Mouse (Mus musculus) gastrocnemius, adult 18-20 months (tissue): ENCODE data around the gene Tmpo. TPM values are rescaled to one million over a fixed set of nuclear protein-coding genes. Genes with fewer than 3 reads are reported as not detected.
"Not testable (repeated sequence)": the region's sequence is repeated elsewhere in the genome, so short reads cannot be mapped to it uniquely, and the experiment has no call there.

Source experiments
- DNase-seq: peaks from one replicate; pipeline ENCODE4 v3.0.0; 2021; ENCODE audit warnings: low spot score
- total RNA-seq, 2 experiments: library from RNA; stranded (reverse); gene quantifications; 2 replicates each; pipeline ENCODE4 v1.2.3; 2021

Tmpo gene
- total RNA-seq, 2 experiments from 2014 or later = 49.9 to 50.5 TPM

DNA sequence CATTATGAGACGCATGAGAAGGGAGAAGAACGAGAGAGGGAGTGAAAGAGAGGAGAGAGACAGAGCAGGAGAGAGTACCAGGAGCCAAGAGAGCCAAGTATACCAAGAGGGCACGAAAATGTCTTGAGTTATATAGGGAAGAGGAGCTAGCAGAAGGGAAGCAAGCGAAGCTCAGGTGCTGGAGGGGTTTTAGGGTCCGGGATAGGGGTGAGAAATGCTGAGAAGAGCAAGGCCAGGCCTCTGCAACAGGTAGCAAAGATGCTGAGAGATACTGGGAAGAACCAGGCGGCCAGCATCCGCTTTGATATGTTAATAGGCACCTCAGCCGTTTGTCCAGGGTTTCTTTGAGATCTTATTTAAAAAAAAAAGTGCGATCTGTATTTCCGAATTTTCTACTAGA, 6.2 kb upstream of the Tmpo start:
- DNase-seq = no peak

DNA sequence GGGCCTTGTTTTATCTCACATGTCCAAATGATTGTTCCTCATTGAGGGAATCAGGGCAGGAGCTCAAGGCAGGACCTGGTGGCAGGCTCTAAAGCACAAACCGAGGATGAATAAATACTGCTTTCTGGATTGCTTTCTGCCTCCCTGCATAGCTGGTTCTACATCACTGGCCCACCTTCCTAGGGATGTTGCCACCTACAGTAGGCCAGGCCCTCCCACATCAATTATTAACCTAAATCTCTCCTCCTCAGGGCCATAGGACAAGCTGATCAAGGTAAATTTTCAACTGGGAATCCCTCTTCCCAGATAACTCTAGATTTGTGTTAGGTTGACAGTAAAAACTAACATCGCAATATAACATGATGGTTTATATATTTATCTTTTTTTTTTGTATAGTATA, 4.6 kb upstream of the Tmpo start:
- no peak for DNase-seq

DNA sequence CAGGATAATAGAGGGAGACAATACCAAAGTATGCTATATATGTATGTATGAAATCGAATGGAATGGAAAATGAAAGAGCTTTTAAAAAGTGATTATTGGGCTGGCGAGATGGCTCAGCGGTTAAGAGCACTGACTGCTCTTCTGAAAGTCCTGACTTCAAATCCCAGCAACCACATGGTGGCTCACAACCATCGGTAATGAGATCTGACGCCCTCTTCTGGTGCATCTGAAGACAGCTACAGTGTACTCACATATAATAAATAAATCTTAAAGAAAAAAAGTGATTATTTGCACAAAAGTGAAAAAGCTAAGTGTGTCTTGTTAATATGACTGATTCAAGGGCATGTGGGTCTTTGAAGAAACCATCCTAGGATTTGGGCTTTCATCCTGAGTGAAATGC, 3.8 kb upstream of the Tmpo start:
- DNase-seq = not testable (repeated sequence)

DNA sequence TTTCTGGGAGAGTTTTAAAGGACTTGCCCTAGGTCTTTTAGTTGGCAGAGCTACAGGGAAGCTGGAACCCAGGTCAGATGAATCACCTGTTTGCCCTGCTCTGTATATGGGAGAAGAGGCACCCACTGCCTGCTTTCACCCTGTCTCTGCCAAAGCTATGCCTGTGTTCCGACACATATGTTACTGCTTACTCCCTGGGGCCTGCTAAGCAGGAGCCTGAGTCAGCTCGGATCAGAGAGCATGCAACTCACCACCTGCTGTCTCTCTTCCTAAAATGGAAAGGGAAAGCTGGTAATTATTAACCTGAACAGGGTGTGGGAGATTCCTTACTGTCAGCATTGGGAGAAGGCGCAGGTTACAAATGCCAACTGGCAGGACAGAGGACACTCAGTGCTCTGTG, 2.2 kb upstream of the Tmpo start:
- DNase-seq = peak; percentile 80

DNA sequence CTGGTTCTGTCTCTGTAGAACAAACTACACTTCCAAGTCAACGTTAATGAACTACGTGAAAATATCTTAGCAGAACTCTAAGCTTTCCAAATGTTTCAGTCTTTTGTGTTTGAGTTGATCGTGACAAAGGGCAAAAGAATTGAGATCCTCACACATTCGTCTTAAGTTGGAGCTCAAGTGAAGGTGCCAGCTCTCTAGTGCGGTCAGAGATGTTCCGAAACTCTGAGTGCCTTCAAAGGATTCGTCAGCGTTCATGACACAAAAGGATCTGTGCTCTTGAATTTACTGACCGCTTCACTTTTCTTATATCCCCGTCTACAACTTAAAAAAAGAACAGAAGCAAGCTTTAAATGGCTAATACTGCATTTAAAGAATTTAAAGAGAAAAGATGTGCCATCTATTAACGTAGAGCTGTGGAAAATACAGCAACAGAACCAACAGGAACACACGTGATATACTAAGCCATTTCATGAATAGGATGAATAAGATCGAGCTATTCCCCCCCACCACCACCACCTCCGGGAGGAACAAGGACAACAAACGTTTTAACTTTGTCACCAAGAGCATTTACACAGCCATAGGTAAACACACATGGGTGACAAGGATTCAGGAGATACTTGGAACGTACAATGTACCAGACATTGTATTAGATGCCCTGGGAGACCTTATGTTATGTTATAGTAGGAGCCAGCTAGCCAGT, 1.3 kb upstream of the Tmpo start:
- DNase-seq = peak; percentile 54

DNA sequence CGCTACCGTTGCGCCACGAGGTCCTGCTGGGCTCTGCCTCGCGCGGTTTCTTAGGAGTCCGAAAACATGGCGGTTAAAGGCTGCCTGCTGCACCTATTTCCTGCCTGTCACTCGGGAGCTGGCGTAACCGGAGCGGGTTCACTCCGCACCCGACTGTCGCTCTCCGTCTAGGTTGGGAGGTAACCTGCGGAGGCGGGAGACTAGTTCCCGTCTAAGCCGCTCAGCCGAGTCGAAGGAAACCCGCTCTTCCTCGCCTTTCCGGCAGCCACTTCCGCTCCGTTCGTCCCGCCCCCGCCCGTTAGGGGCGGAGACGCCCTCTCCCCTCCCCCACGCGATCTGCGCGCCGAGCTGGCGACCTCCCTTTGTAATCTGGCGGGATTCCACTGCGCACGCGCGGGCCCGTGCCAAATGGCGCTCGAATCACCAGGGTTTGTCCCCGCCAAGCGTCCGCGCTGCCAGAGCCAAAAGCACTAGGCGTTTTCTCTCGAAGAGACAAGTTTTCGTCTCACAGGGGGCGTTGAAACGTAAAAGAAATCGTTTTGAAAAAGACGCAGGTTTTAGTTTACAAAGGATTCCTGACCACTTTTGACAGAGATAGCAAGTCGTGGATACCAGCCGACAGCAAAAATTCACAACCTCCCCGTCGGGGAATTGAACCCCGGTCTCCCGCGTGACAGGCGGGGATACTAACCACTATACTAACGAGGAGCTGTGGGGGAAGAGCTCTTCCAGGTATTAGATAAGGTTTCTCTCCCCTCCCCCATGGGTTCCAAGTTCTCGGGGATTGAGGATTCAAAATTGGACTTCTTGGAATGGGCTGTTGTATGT, 560 bp upstream of the Tmpo start:
- DNase-seq = peak; percentile 99

DNA sequence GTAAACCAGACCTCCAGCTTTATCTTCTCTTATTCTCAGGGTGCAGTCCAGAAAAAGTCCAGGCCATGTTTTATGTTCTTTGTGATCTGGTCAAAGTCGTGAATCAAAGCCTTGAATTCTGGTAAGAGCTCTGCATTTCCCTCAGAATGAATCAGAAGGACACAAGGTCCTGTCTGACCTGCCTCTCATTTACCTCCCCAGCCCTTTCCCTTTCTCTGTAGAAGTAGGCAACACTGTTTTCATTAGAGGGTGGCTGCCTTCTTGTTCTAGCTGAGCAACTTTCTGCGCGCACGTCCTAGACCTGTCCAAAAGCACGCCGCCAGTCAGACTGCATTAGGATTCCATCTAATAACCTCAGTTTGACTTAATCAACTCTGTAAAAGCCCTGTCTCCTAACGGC, 814 bp downstream of the Tmpo start:
- DNase-seq = no peak

DNA sequence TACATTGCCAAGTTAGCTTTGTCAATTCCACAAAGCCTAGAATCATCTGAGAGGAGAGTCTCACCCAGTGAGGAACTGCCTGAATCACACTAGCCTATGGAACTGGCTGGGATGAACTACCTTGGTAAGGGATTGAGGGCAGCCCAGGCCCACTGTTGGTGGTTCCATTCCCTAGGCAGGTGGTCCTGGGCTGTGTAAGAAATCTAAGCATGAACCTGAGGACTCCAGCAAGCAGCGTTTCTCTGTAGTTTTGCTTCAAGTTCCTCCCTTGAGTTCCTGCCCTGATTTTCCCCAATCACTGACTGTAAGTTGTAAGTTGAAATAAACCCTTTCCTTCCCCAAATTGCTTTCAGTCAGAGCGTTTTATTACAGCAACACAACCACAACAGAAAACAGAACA, 1.3 kb downstream of the Tmpo start:
- no peak for DNase-seq

DNA sequence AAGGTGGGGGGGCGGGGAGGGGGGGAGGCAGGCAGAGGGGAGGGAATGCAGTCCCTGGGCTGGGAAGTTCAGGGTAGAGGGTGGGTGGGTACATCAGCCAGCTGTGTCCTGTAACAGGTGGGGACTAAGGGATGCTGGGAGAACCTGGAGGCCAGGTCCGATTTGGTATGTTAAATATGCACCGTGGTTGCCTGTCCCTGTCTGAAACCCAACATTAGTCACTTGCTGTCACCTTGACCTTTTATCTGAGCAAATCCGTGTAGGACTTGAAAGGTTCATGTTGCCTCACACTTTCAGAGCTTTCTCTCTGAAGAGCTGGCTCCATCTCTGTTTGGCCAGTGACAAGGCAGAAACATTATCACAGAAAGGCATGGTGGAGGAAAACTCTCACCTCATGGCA, 3.9 kb downstream of the Tmpo start:
- no peak for DNase-seq

DNA sequence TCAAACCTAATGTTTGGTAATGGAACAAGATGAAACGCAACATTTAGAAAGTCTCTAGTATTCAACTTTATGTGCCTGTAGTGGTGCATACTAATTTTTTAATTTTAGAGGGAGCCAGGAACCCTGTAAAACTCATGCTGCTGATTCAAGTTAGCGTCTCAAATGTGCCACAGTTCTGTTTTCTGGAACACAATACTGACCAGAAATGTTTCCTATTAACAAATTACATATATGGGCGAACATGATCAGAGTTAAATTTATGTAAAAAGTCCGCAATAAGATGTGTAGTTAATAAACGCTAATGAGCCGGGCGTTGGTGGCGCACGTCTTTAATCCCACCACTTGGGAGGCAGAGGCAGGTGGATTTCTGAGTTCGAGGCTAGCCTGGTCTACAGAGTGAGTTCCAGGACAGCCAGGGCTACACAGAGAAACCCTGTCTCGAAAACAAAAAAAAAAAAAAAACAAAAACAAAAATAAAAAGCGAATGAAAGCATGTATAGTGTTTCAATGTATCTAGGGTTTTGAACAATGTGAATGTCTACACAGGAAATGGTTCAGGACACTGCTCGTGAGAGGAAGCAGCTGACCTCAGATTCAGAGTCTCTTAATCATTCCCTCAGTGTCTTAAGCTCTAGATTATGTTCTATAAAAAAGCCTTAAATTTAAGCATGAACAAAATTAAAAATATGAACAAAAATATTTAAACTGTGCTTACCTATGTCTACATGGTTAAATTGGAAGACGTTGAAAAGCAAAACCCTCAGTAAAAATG, 8.6 kb downstream of the Tmpo start:
- DNase-seq = no peak

DNA sequence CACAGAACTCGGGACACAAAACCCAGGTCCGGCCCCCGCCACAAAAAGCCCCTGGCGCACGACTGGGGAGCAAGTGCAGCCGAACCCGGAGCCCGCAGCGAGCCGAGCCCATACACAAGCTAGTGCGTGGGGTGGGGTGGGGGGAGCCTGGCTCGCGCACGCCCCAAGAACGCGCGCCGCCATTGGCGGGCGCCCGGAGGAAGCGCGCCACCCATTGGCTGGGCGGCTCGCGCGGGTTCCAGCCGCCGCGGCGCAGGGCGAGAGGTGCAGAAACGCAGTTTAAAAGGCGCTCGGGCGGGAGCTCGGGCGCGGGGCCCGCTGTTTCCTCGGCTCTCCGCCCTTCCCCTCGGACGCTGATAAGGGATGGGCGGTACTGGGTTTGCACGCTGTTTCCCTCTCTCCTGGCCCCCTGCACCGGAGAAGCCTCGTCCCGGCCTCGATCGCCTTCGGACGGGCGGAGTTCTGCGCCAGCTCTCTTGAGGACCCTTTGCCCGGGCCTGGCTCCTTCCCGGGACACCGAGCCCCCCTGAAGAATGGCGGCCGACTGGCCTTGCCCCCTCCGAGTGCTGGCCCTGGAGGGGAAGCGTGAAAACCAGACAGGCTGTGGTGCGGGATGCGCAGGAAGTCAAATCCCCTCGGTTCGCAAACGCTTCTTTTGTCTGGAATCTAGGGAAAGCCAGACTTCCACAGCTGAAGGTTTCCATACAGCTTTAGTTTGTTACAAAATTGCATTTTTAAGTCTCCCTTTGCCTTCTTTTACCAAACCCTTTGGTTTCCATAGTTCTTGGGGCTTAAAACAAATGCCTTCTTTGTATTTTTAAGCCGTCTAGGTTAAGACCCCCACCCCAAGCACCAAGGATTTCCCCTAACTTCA, 9.4 kb downstream of the Tmpo start:
- peak; percentile 92 for DNase-seq

DNA sequence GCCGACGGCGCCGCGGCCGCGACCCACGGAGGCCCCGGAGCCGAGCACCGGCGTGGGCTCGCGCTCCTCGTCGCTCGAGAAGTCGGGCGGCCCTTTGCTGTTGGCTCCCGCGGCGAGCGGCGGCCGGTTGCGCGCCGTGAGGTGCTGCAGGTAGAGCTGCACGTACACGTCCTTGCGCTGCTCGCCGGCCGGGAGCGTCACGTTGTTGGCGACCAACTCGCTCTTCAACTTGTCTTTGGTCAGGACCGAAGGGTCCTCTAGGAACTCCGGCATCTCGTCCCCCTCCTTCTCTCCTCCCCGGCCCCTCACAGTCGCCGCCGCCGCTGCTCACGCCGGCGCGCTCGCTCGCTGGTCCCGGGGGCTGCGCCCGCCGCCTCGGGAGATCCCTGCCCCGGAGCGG, 10.1 kb downstream of the Tmpo start:
- no peak for DNase-seq

DNA sequence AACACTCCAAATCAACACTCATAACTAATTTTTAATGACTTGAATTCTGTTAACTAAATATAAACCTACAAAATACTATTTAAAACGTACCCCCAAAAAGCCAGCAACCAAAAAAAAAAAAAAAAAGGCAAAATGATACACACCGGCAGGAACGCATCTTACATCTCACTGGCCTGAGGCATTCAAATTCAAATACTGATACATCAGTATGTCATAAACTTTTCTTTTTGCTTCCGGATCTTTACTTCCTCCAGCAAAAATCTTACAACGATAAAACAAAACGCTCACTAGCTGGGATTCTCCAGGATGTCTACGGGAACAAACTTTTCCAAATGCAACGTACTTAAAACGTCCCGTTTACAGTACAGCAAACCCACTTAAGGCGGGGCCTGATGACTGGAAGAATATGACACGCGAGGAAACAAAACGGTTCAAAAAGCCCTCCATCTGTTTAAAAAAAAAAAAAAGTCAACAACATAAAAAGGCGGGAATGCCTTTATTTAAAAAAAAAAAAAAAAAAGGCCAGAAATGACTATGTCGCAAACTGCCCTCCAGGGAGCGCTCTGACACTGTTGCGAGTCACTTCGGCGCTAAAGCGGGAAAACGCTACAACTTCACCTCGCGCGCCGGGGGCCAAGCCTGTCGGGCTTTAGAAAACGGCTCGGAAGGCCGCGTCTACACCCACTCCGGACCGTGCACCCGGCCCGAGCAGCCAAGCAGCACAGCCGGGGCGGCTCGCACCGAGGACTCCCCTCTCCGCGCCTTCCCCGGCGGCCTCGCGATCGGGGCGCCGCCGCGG, 10.8 kb downstream of the Tmpo start:
- DNase-seq = peak; percentile 88

DNA sequence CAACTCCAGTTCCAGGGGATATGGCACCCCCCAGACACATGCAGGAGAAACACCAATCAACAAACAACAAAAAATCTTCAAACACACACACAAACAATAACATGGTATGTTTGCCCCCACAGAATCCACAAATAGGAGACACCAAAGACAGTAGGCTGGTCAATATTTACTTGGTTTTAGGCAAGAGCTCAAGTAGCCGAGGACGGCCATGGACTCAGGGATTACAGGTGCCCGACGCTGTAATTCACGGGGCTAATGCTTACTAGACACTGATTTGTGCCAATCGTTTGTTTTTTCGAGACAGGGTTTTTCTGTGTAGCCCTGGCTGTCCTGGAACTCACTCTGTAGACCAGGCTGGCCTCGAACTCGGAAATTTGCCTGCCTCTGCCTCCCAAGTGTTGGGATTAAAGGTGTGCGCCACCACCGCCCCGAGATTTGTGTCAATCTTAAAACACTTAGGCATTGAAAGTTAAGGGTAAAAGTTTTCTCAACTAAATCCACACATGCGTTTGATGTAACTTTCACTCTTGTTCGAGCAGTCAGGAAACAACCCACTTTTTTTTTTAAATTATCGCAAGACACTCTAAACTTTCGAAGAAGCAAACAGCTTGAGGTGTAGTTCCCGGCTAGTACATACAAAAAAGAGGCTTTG, 11.6 kb downstream of the Tmpo start:
- no peak for DNase-seq

DNA sequence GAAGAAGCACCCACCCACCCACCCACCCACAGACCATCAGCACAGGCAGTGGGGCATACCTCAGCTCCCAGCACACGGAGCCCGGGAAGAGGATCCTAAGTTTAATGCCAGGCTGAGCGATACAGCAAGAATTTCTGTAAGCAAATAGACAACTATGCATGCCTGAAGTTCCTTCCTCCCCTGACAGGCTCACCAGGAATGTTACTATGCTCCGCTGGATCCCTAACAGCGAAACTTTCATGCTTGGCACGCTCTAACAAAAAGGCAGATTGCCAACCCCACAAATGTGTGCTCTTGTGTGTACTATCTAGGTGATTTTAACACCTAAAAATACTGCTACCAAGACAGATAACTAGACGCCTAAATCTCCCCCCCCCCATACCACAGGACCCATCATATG, 13.8 kb downstream of the Tmpo start:
- no peak for DNase-seq

DNA sequence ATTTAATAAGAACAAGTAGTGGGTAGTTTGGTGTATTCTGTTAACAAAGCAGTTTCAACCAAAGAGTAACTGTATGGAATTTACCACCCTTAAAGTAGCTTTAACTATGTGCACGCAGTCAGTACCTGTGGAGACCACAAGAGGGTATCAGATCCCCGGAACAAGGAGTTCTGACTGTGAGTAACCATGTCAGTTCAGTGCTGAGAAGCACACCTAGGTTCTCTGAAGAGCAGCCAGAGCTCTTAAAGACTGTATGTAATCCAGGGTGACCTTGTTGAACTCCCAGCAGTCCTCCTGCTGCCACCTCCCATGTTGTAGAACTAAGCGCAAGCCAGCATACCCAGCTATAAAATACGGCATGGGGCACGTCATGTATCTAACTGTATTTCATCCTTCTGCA, 14.2 kb downstream of the Tmpo start:
- DNase-seq = peak; percentile 77

DNA sequence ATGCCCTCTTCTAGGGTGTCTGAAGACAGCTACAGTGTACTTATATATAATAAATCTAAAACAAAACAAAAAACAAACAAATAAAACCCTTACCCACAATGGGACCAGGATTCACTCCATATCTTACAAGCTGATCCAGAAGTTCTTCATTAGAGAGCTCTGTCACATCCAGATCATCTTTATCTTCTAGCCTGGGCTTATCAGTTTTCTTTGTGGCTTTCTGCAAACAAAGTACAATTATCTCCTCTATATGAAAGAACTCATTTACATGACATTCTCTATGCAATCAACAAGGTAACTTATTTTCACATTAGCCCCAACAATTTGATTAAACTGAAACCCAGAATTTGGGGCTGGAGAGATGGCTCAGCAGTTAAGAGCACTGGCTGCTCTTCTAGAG, 15.3 kb downstream of the Tmpo start:
- no peak for DNase-seq

DNA sequence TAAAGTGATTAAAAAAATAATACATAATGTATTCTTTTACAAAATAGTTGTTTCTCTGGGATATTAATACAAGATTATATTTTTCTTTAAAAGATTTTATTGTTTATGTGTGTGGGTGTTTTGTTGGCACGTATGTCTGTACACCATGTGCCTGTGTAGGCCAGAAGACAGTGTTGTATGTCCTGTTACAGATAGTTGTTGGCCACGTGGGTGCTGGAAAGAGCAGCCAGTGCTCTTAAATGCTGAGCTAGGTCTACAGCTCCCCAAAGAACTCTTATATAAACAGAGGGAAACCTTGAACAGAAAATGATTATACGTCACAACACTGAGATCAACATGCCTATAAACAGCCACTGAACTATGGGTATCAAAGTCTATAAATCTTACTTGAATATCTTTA, 16.6 kb downstream of the Tmpo start:
- DNase-seq = peak; percentile 66

DNA sequence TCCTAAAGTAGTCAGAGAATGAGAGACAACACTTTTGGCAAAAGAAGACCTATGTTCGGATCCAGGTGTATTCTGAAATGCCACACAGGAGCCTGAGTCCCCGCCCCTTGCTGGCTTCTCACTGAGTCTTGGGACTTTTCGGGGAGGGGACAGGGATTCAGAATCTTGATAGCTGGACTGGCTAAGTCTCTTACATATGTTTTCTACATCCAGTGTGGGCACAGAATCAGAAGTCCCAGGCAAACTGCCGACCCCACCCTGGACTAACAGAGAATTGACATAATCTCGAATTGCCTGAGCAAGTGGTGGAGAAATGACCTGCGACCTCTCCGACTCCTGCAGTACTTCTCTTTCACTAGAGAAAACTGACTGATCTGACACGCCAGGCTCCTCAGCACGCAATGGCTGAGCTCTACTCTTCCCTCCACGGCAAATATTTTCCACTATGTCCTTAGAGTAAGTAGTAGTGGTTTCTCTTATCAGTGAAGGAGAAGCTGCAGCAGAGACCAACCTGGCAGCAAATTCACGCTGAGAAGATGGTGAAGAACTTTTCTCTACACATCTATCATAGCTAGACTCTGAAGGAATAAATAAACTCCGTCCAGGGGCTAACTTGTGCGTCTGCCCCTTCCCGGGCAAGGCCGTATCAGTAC, 18.5 kb downstream of the Tmpo start:
- no peak for DNase-seq
